8 mouse cellular contexts compared by ENCODE assay signal in genomic region chr11:85841980-85842379, GRCm38 (mm10). TPM values are rescaled to one million over a fixed set of nuclear protein-coding genes. Genes with fewer than 3 reads are reported as not detected.
A peak's percentile ranks its signal among the peaks of the same experiment; 100 is the strongest.
DNase-seq lines count a peak whose midpoint lies in the region; ATAC-seq and TF ChIP-seq lines count a peak whose summit lies in the region.

No protein-coding gene starts in this region.

- peak in 1 of 2 experiments; percentile 61 for DNase-seq in left cerebral cortex, adult 2 months (ENCODE audit: extremely low spot score in 1 of 2, low spot score in 2 of 2)
- no peak for DNase-seq in left cerebral cortex, postnatal 36 days (ENCODE audit: low spot score in 2 of 2)
- peak; percentile 85 for DNase-seq in embryo, embryonic 10.5 days (ENCODE audit: low spot score)
- peak; percentile 92 for DNase-seq in heart, embryonic 10.5 days (ENCODE audit: low spot score)
- DNase-seq in kidney, adult 9 months: peak; percentile 60
- peak; percentile 78 for DNase-seq in lung, postnatal 14 days
- peak; percentile 90 for DNase-seq in retina, postnatal 1 day

- peak; percentile 79 for TF ChIP-seq CTCF in left cerebral cortex, adult 2 months (IDR thresholded peaks at IDR 0.05)

- intact Hi-C loops in left cerebral cortex, adult 2 months (cut with DNase I): loop anchor here (5.0 to 10.0 kb wide), 5 partner anchors 325 to 1990 kb away; partner anchors contain the start of gene Hnf1b
- intact Hi-C loops in left cerebral cortex, postnatal 36 days (cut with DNase I): loop anchor here (5.0 to 10.0 kb wide), 5 partner anchors 45 to 513 kb away; partner anchors contain the start of genes Med13 and Tbx4

- H3K4me1 ChIP-seq in heart, embryonic 10.5 days: peaks cover 58% of the 10 kb centered on the region

- H3K9me3 ChIP-seq in heart, embryonic 10.5 days: no peaks in the 10 kb centered on the region

- H3K36me3 ChIP-seq in heart, embryonic 10.5 days: peaks cover 8% of the 10 kb centered on the region

- peaks cover 85% of the 10 kb centered on the region for H3K27me3 ChIP-seq in heart, embryonic 10.5 days (ENCODE audit: insufficient read depth, poor library complexity, severe bottlenecking)

- 0 out of 2 replicates have a peak overlapping the region, but pooled peaks have one; percentile 14 for H3K4me3 ChIP-seq in left cerebral cortex, adult 2 months
- H3K4me3 ChIP-seq in heart, embryonic 10.5 days: peak overlapping the region; percentile 72

- 0% methylated on average over 32 of the region's 32 CpGs for WGBS in heart, embryonic 10.5 days

- no peak for ATAC-seq in frontal cortex, adult (ENCODE audit: low TSS enrichment)

- H3K27ac ChIP-seq in left cerebral cortex, adult 2 months: no peak overlapping the region
- peak overlapping the region; percentile 79 for H3K27ac ChIP-seq in heart, embryonic 10.5 days

RNA-seq across cellular contexts. Expression of gene Gm11444, which starts 8.2 kb away (rescaled TPM):
- not detected for total RNA-seq in left cerebral cortex, adult 2 months (2021)
- total RNA-seq in left cerebral cortex, postnatal 36 days (2021): not detected
- polyA plus RNA-seq in heart, embryonic 10.5 days (2016; fragmentation: Nextera tagmentation; extraction: Ambion mirVana): not detected in 2 replicates

RNA-seq across cellular contexts. Expression of gene Tbx2, which starts 9.6 kb away (rescaled TPM):
- 1 to 10 TPM; 1.9 to 2.0 TPM for total RNA-seq in left cerebral cortex, adult 2 months (2021)
- 1 to 10 TPM; 1.9 to 2.2 TPM for total RNA-seq in left cerebral cortex, postnatal 36 days (2021)
- 2.5 and 7.6 TPM in 2 replicates for polyA plus RNA-seq in heart, embryonic 10.5 days (2016; fragmentation: Nextera tagmentation; extraction: Ambion mirVana)

RNA-seq across cellular contexts. Expression of gene Tbx4, which starts 44.2 kb away (rescaled TPM):
- total RNA-seq in left cerebral cortex, adult 2 months (2021): under 1 TPM in 1 of 2 experiments, not detected in 1; 0.19 TPM
- total RNA-seq in left cerebral cortex, postnatal 36 days (2021): under 1 TPM; 0.17 to 0.25 TPM
- polyA plus RNA-seq in heart, embryonic 10.5 days (2016; fragmentation: Nextera tagmentation; extraction: Ambion mirVana): 0.80 and 4.1 TPM in 2 replicates

Comparison
In these comparisons a context has a peak if more than half of its experiments do, and no peak if none do; other contexts are left out.
1. DNase-seq: peak in embryo, embryonic 10.5 days (single experiment), heart, embryonic 10.5 days (single experiment), kidney, adult 9 months (single experiment), lung, postnatal 14 days (single experiment) and retina, postnatal 1 day (single experiment); none in left cerebral cortex, postnatal 36 days (0 of 2).